Mouse (Mus musculus) liver, embryonic 15.5 days (tissue): ENCODE measurements at regions not wholly inside any gene's neighbourhood (a gene's known extent, or its start where the extent isn't known, plus 50 kb on each side); places are given as distances from the start of the nearest gene placed in this dataset.

ENCODE experiments used
- ATAC-seq: fragments of 200-750 bp; cut with Nextera tagmentation; 2 replicates; pipeline ENCODE4 v1.8.0; 2017; ENCODE audit warnings: moderate number of reproducible peaks, mild to moderate bottlenecking, moderate library complexity; ENCODE audit not compliant: insufficient read depth
- H3K27ac ChIP-seq: fragments of 300-500 bp; sonication (generic); replicated peaks from 2 replicates; pipeline ENCODE4 v1.5.1; 2015; ENCODE audit warnings: mild to moderate bottlenecking, inconsistent platforms
- H3K27me3 ChIP-seq: fragments of 300-500 bp; sonication (generic); 2 replicates; pipeline ENCODE4 v1.6.1; 2015; ENCODE audit warnings: mild to moderate bottlenecking, inconsistent platforms
- H3K36me3 ChIP-seq: fragments of 300-500 bp; sonication (generic); replicated peaks from 2 replicates; pipeline ENCODE4 v1.6.1; 2015; ENCODE audit warnings: moderate library complexity, mild to moderate bottlenecking, inconsistent platforms
- H3K4me1 ChIP-seq: fragments of 300-500 bp; sonication (generic); replicated peaks from 2 replicates; pipeline ENCODE4 v1.6.1; 2015; ENCODE audit warnings: inconsistent platforms
- H3K4me2 ChIP-seq: fragments of 300-500 bp; sonication (generic); 2 replicates; pipeline ENCODE4 v1.6.1; 2015; ENCODE audit warnings: moderate library complexity, mild to moderate bottlenecking, inconsistent platforms
- H3K4me3 ChIP-seq: fragments of 300-500 bp; sonication (generic); replicated peaks from 2 replicates; pipeline ENCODE4 v1.5.1; 2015; ENCODE audit warnings: mild to moderate bottlenecking, inconsistent platforms
- H3K9ac ChIP-seq: fragments of 300-500 bp; sonication (generic); 2 replicates; pipeline ENCODE4 v1.6.1; 2015; ENCODE audit warnings: moderate library complexity, mild to moderate bottlenecking, inconsistent platforms
- H3K9me3 ChIP-seq: fragments of 300-500 bp; sonication (generic); replicated peaks from 2 replicates; pipeline ENCODE4 v1.6.1; 2016; ENCODE audit warnings: inconsistent platforms
- WGBS: fragments of 180-500 bp; shearing (Covaris S2); methylation state at CpG from one replicate; pipeline ENCODE4 v1.1.7; 2015; ENCODE audit warnings: mixed read lengths; ENCODE audit not compliant: insufficient replicate concordance; 5-methylcytosine and 5-hydroxymethylcytosine counted together

DNA sequence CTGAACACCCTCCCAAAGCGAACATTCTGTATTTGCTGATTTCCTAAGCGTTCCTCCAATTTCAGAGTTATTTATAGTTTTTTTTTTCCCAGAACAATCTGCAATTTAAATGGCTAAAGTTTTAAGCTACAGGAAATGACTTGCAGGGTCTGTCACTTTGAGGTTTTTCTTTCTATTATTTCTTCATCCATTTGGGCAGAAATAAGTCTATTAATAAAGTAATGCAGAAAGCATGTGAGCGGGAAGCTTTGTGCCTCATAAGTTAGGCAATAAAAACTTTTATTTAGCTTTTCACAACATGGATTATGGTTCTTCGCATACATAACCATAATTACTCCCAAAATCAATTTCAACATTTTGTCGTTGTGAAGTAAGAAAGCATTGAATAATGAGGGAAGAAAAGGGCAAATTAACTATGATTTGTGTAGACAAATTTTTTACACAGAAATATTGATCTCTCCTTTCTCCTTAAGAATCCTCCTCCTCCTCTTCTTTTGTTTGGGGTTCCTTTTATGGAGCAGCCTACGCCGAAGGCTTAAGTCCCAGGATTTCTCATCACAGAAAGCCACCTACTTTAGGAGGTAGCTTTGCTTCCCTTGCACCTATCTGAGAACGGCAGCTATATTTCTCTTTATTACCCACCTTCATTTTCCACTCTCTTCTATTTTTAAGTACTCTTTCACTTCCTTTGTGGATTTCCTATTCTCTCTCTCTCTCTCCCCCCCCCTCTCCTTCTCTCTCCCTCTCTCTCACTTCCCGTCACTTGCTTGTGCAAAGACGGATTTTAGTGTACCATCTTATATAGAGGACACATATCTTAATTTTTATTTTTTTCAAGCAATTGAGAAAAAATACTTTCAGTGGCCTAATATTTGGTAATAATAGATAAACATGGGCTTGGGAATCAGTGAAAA is 128.6 kb upstream of the Gm4301 start:
- ATAC-seq = no peak
- 60% methylated on average over 10 of the region's 10 CpGs for WGBS

DNA sequence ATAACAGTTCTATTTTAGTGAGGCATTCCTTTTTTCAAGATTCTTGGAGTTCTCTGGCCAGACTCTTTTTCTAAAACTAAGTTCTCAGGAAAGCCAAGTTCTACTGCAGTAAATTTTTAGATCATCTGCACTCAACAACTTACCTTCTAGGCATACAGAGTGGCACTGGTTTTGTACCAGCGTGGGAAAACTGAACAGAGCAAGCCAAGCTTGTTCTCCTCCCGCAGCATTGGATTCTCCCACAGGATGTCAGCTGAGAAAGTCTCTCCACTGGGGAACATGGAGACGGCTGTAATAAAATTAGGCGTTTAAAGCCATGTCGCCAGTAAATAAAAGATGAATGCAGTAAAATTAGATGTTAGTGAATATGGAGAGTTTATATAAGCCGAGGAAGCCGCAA is 124.8 kb upstream of the Gm4301 start:
- ATAC-seq = no peak
- no peaks in the 10 kb centered on the region for H3K4me1 ChIP-seq
- H3K36me3 ChIP-seq = no peaks in the 10 kb centered on the region
- no peak overlapping the region for H3K4me2 ChIP-seq
- H3K9ac ChIP-seq = no peak overlapping the region
- H3K27ac ChIP-seq = no peak overlapping the region
- no peak overlapping the region for H3K4me3 ChIP-seq
- no peaks in the 10 kb centered on the region for H3K9me3 ChIP-seq
- WGBS = 65% methylated on average over 7 of the region's 7 CpGs
- H3K27me3 ChIP-seq = no peaks in the 10 kb centered on the region

More for the DNA sequence above, 128.6 kb upstream of the Gm4301 start:
- no peak overlapping the region for H3K9ac ChIP-seq
- H3K27ac ChIP-seq = no peak overlapping the region
- no peaks in the 10 kb centered on the region for H3K27me3 ChIP-seq
- no peaks in the 10 kb centered on the region for H3K9me3 ChIP-seq
- no peak overlapping the region for H3K4me3 ChIP-seq
- H3K4me2 ChIP-seq = no peak overlapping the region
- H3K4me1 ChIP-seq = no peaks in the 10 kb centered on the region
- H3K36me3 ChIP-seq = no peaks in the 10 kb centered on the region

DNA sequence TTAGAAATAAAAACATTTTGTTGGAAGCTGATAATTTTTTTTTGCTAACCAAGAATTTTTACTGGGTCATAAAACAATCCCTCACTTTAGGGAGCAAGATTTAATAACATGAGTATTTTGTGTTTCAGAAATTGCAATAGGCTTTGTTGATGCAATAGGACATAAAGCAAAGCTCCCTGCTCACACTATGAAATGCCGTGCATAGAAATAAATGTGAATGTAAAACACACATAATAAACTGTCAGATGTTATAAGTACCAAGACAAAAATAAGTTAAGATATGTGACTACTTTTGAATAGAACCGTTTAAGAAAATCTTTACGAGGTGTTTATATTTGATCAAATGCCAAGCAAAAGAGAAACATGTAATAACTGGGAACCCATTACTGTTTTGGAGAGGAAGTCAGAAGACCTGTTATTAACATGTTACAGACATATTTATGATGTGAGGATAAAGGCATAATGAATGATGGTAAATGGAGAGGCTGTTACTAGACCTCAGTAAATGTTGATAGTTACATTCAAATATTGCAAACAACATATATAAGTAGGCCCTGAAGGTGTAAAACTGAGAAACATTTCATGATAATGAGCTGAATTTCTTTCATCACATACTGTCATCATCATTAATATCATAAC is 110.9 kb upstream of the Gm4301 start:
- Histone ChIP-seq H3K4me3 (no peak overlapping the region), H3K27ac (no peak overlapping the region), H3K4me2 (no peak overlapping the region), H3K36me3 (no peaks in the 10 kb centered on the region), H3K9me3 (no peaks in the 10 kb centered on the region), H3K27me3 (no peaks in the 10 kb centered on the region), H3K9ac (no peak overlapping the region), H3K4me1 (no peaks in the 10 kb centered on the region)
- no peak for ATAC-seq
- WGBS = 71% methylated on average over 3 of the region's 3 CpGs

DNA sequence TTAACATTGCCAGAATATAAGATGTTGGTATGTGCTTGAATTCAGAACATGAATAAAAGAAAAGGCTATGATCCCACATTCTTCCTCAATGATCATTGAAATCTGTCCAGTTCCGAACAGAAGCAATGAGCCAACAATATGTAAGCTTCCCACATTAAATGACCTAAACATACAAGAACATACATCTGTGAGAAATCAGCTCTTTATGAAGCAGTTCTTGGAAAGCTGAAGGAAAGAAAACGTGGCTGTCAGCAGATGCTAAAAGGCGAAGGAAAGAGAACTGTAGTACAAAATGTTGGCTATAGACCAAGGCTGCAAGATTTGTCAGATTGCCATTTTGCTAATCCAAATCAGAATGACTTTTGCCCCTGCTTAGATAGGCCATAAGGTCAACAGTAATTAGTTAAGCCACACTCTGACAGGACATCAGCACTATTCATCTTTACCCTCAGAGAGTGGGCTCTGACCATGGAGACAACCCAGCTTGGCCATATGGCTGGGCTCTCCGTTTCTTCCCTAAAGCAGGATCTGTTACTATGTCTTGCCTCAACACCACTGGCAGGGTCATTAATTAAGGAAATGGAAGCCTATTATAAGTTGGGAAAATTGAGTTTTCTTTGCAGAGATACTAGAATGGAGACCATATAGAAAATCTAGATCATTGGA is 76.1 kb upstream of the Gm4301 start:
- H3K36me3 ChIP-seq = no peaks in the 10 kb centered on the region
- no peak overlapping the region for H3K4me3 ChIP-seq
- H3K27me3 ChIP-seq = no peaks in the 10 kb centered on the region
- H3K27ac ChIP-seq = no peak overlapping the region
- 50% methylated on average over 4 of the region's 4 CpGs for whole genome bisulfite sequencing
- no peak overlapping the region for H3K9ac ChIP-seq
- H3K4me2 ChIP-seq = no peak overlapping the region
- no peaks in the 10 kb centered on the region for H3K4me1 ChIP-seq
- no peaks in the 10 kb centered on the region for H3K9me3 ChIP-seq
- no peak for ATAC-seq

DNA sequence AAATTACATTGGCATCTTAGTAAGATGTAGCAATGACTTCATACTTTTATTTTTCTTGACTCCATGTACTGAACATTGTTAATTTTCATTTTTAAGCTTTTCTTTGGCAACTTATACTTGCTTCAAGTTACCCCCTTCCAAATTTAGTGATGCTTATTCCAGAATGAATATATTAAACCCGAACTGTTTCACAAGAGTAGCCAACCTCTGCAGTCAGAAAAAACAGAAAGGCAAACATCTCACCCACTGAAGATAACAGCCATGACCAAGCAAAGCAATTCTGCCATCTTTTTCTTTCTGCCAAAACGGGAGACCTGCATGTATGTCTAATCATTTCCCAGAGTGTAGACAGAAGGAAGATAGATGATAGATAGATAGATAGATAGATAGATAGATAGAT is 72.0 kb upstream of the Gm4301 start:
- 47% methylated on average over 2 of the region's 2 CpGs for WGBS
- no peak overlapping the region for H3K27ac ChIP-seq
- no peaks in the 10 kb centered on the region for H3K36me3 ChIP-seq

DNA sequence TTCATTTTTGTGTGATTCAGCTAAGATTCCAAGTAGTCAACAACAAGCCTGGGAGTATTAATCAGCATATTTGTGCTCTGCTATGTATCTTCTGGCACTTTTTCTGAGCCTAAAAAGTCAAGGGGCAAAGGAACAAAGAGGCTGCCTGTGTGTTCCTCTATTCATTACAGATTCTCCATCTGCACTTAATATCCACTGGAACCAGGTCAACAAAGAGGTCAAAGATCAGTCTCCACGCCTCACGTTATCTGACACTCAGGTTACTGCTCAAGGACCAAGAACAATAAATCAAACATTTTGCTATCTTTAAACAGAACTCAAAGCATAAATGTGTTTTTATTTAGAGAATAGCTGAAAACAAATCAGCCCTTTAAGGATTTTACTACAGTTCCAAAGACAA is 71.4 kb upstream of the Gm4301 start:
- Histone ChIP-seq H3K9me3 (no peaks in the 10 kb centered on the region), H3K4me2 (no peak overlapping the region), H3K9ac (no peak overlapping the region), H3K4me1 (no peaks in the 10 kb centered on the region), H3K4me3 (no peak overlapping the region), H3K36me3 (no peaks in the 10 kb centered on the region), H3K27me3 (no peaks in the 10 kb centered on the region), H3K27ac (no peak overlapping the region)
- ATAC-seq = no peak
- 56% methylated on average over 2 of the region's 2 CpGs for WGBS

More for the DNA sequence above, 72.0 kb upstream of the Gm4301 start:
- Histone ChIP-seq H3K27me3 (no peaks in the 10 kb centered on the region), H3K9ac (no peak overlapping the region), H3K4me1 (no peaks in the 10 kb centered on the region), H3K9me3 (no peaks in the 10 kb centered on the region), H3K4me3 (no peak overlapping the region), H3K4me2 (no peak overlapping the region)
- ATAC-seq = no peak

DNA sequence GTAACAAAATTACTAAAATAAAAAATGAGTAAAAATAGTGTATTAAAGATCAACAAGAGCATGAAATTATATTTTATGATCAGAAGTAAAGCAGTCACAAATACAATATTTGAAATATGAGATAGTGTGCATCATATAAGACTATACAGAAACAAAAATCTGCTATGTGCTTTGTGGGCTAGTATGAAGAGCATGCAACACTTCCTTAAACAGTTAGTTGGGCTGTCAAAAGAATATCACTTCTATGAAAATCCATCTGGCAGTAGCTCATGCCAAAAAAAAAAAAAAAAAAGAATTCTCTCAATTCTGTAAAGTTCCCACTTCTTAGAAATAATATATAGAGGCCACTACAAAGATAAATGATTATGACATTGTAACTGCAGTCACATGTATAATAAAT is 53.0 kb upstream of the Gm4301 start:
- ATAC-seq = no peak
- no peak overlapping the region for H3K27ac ChIP-seq
- no peaks in the 10 kb centered on the region for H3K36me3 ChIP-seq
- no peak overlapping the region for H3K4me2 ChIP-seq
- no peaks in the 10 kb centered on the region for H3K27me3 ChIP-seq
- no peaks in the 10 kb centered on the region for H3K9me3 ChIP-seq
- H3K4me3 ChIP-seq = no peak overlapping the region
- no peak overlapping the region for H3K9ac ChIP-seq
- no peaks in the 10 kb centered on the region for H3K4me1 ChIP-seq
